Mouse (Mus musculus) limb, embryonic 14.5 days (tissue): ENCODE data around the gene Pim3. TPM values are rescaled to one million over a fixed set of nuclear protein-coding genes. Genes with fewer than 3 reads are reported as not detected.

ENCODE experiments used
- ATAC-seq: fragments of 200-750 bp; cut with Nextera tagmentation; 2 replicates; pipeline ENCODE4 v1.8.0; 2017; ENCODE audit warnings: low read depth, moderate number of reproducible peaks, moderate TSS enrichment; ENCODE audit not compliant: low FRiP score
- DNase-seq: peaks from one replicate; pipeline ENCODE4 v3.0.0-alpha.2; 2015; ENCODE audit warnings: low spot score
- H3K27ac ChIP-seq: fragments of 300-500 bp; sonication (generic); replicated peaks from 2 replicates; pipeline ENCODE4 v1.5.1; 2014; ENCODE audit warnings: low read depth, mild to moderate bottlenecking, low read length, moderate library complexity, mixed read lengths
- H3K27me3 ChIP-seq: fragments of 300-500 bp; sonication (generic); 2 replicates; pipeline ENCODE4 v1.6.1; 2014; ENCODE audit warnings: low read length, mixed read lengths; ENCODE audit not compliant: control insufficient read depth, insufficient read depth
- H3K36me3 ChIP-seq: fragments of 300-500 bp; sonication (generic); 2 replicates; pipeline ENCODE4 v1.6.1; 2014; ENCODE audit warnings: mild to moderate bottlenecking, low read length, moderate library complexity, mixed read lengths; ENCODE audit not compliant: control insufficient read depth, insufficient read depth
- H3K4me1 ChIP-seq: fragments of 300-500 bp; sonication (generic); 2 replicates; pipeline ENCODE4 v1.6.1; 2014; ENCODE audit warnings: antibody characterized with exemption, low read length, mixed read lengths; ENCODE audit not compliant: control insufficient read depth, insufficient read depth
- H3K4me2 ChIP-seq: fragments of 300-500 bp; sonication (generic); replicated peaks from 2 replicates; pipeline ENCODE4 v1.6.1; 2014; ENCODE audit warnings: low read depth, mild to moderate bottlenecking, low read length, moderate library complexity; ENCODE audit not compliant: severe bottlenecking
- H3K4me3 ChIP-seq: fragments of 300-500 bp; sonication (generic); replicated peaks from 2 replicates; pipeline ENCODE4 v1.5.1; 2014; ENCODE audit warnings: low read length
- H3K9ac ChIP-seq: fragments of 300-500 bp; sonication (generic); 2 replicates; pipeline ENCODE4 v1.6.1; 2014; ENCODE audit warnings: mild to moderate bottlenecking, low read depth, low read length, moderate library complexity; ENCODE audit not compliant: severe bottlenecking
- H3K9me3 ChIP-seq: fragments of 300-500 bp; sonication (generic); 2 replicates; pipeline ENCODE4 v1.6.1; 2016; ENCODE audit warnings: low read length; ENCODE audit not compliant: control insufficient read depth
- POLR2A ChIP-seq: fragments of 200-500 bp; IDR thresholded peaks from 2 replicates; pipeline ENCODE4 v1.8.0; 2012; ENCODE audit warnings: inconsistent platforms, mild to moderate bottlenecking, moderate library complexity, borderline replicate concordance; ENCODE audit not compliant: insufficient read depth, insufficient read length; ENCODE audit errors: extremely low read depth
- whole genome bisulfite sequencing: fragments of 180-500 bp; shearing (Covaris S2); extraction: QIAGEN DNeasy Blood & Tissue Kit; methylation state at CpG from one replicate; pipeline ENCODE4 v1.1.7; 2014; 5-methylcytosine and 5-hydroxymethylcytosine counted together
- polyA plus RNA-seq, 2 experiments: library from polyadenylated mRNA; depleted of rRNA in 1 of 2; stranded (reverse) in 1 of 2; unstranded in 1 of 2; fragments of >200 nt; fragmentation: Nextera tagmentation in 1 of 2; extraction: Ambion mirVana in 1 of 2; gene quantifications; 2 replicates each; pipeline versions ENCODE4 v1.2.1 to v1.2.3; 2012 to 2014

Pim3 gene
- polyA plus RNA-seq, 2 experiments, result 15.2 to 38.1 TPM

DNA sequence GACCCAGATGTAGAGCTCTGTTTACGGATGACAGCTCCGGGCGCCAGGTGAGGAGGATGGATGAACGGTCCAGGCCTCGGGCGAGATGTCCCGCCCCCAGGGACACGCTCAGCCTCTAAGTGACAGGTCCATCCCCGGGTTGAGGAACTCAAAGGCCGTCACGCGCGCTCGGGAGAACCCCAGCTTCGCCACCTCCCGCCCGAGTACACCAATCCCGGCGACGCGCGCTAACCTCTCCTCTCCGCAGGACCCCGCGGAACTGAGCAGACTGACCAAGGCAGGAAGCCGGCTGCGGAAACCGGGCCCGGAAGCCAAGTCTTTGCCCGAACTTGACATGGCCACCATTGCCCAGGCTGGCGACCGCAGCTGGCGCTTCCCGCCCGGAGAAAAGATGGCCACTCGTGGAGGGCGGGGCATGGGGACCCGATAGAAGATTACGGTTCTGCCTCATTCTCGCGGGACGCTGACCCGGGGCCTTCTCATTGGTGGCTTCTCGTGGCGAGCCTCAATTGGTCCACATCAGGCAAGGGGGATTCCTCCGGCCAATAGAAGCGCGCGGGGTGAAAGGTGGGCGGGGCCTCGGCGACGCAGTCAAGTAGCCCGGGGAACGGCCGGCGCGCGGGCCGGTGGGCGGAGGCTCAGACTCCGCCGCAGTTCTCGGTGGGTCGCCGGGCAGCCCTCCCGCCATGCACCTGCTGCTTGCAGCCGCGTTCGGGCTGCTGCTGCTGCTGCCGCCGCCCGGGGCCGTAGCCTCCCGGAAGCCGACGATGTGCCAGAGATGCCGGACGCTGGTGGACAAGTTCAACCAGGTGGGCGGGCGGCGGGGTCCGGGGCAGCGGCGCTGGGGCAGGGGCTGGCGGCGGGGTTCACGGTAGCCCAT is 42.7 kb upstream of the Pim3 start, which contains the start of the genes Alg12 and Creld2:
Gene Alg12 (minus strand): TSS at position 293 of the 880 bp plus-strand sequence.
Gene Creld2 (plus strand): TSS at position 621 of the 880 bp plus-strand sequence.
- WGBS, result 2% methylated on average over 75 of the region's 88 CpGs
- peak within 1 kb of the TSS; percentile 81 for H3K9ac ChIP-seq
- H3K36me3 ChIP-seq, result peaks cover 46% of the 10 kb centered on the region
- TF ChIP-seq POLR2A, result peak; percentile 85; the same call in 1 of the 2 replicates
- DNase-seq, result peak; percentile 100
- peaks cover 11% of the 10 kb centered on the region for H3K4me1 ChIP-seq
- no peaks in the 10 kb centered on the region for H3K9me3 ChIP-seq
- H3K27ac ChIP-seq, result peak within 1 kb of the TSS; percentile 63
- ATAC-seq, result peak; percentile 99
- H3K4me2 ChIP-seq, result peak within 1 kb of the TSS; percentile 81
- H3K4me3 ChIP-seq, result peak within 1 kb of the TSS; percentile 90
- no peaks in the 10 kb centered on the region for H3K27me3 ChIP-seq

DNA sequence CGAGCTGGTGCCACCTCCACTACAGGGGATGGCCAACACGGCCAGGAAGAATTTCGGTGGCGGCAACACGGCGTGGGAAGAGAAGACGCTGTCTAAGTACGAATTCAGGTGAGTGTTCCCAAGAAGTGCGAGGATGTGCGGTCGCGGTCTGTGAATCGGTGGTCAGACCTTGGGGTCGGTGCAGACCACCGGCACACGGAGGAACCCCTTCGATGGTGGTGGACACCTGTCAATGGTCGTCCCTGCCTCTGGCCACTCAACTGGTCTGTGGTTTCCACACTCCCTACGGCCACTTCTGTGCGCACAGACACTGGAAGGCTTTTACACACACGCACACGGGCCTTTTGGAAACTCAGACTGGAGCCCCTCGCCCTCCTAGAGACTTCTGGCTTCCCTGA is 42.1 kb upstream of the Pim3 start:
- peak overlapping the region; percentile 90 for H3K4me3 ChIP-seq
- H3K36me3 ChIP-seq, result peaks cover 48% of the 10 kb centered on the region
- H3K9ac ChIP-seq, result peak overlapping the region; percentile 81
- H3K27me3 ChIP-seq, result no peaks in the 10 kb centered on the region
- DNase-seq (no peak), ATAC-seq (no peak)
- under 1% methylated on average over 23 of the region's 23 CpGs for WGBS
- peaks cover 11% of the 10 kb centered on the region for H3K4me1 ChIP-seq
- H3K9me3 ChIP-seq, result no peaks in the 10 kb centered on the region
- no peak for TF ChIP-seq POLR2A
- H3K4me2 ChIP-seq, result peak overlapping the region; percentile 81
- H3K27ac ChIP-seq, result no peak overlapping the region

- Histone ChIP-seq H3K27ac (no peak overlapping the region), H3K9ac (no peak overlapping the region), H3K27me3 (no peaks in the 10 kb centered on the region), H3K4me3 (no peak overlapping the region), H3K9me3 (no peaks in the 10 kb centered on the region), H3K4me2 (no peak overlapping the region), H3K36me3 (peaks cover 52% of the 10 kb centered on the region), H3K4me1 (peaks cover 11% of the 10 kb centered on the region)
- no peak for TF ChIP-seq POLR2A
- no peak for ATAC-seq
- no peak for DNase-seq
- 86% methylated on average over 7 of the region's 7 CpGs for WGBS
These were observed 40.6 kb upstream of the Pim3 start for GRCm38 (mm10) chr15:88821403-88821802.

DNA sequence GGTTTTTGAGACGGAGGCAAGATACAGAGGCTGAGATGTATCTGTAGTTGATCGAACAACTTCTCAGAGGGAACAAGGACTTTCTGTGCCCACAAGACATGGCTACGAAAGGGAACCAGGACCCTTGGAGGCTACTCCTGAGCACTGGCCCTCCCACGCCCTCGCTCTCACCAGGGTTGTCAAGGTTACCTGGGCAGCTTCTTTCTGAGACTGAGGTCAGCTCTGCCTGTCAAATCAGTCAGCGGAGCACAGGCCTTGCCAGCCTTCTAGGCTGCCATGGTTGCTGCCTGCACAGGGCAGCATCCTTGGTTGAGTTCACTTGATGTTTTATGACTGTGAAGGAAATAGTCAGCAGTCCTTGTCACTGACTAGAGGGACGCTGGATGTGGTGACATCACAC is 39.5 kb upstream of the Pim3 start:
- TF ChIP-seq POLR2A, result no peak
- Histone ChIP-seq H3K4me3 (no peak overlapping the region), H3K9ac (no peak overlapping the region), H3K4me2 (no peak overlapping the region), H3K4me1 (peaks cover 11% of the 10 kb centered on the region), H3K27me3 (no peaks in the 10 kb centered on the region), H3K27ac (no peak overlapping the region), H3K9me3 (no peaks in the 10 kb centered on the region), H3K36me3 (peaks cover 56% of the 10 kb centered on the region)
- DNase-seq (no peak), ATAC-seq (no peak)
- 85% methylated on average over 7 of the region's 7 CpGs for WGBS

DNA sequence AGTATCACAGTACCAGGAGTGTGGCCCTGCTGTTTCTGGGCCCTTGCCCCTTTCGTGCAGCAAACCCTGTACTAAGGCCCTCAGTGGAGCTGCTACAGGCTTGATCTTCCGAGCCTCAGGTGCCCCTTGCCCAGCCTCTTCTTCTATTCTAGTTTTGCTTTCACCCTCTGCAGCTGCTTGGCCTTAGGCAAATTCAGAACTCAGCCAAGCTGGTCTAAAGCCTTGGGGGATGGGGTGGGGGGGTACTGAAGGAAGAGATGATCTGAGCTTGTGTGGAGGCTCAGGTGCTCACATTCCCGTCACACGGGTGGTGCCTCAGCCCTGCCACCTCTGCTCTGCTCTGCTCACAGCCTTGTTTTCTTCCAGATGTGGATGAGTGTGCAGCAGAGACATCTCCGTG is 38.6 kb upstream of the Pim3 start:
- no peak overlapping the region for H3K4me2 ChIP-seq
- H3K27me3 ChIP-seq, result no peaks in the 10 kb centered on the region
- no peak overlapping the region for H3K4me3 ChIP-seq
- TF ChIP-seq POLR2A, result no peak
- WGBS, result 87% methylated on average over 5 of the region's 5 CpGs
- no peak overlapping the region for H3K27ac ChIP-seq
- ATAC-seq, result no peak
- DNase-seq, result no peak
- no peaks in the 10 kb centered on the region for H3K9me3 ChIP-seq
- peaks cover 56% of the 10 kb centered on the region for H3K36me3 ChIP-seq
- H3K4me1 ChIP-seq, result peaks cover 10% of the 10 kb centered on the region
- H3K9ac ChIP-seq, result no peak overlapping the region
